Mouse (Mus musculus) heart, embryonic 12.5 days (tissue): ENCODE measurements at regions not wholly inside any gene's neighbourhood (a gene's known extent, or its start where the extent isn't known, plus 50 kb on each side); places are given as distances from the start of the nearest gene placed in this dataset.

Source experiments
- ATAC-seq: fragments of 200-750 bp; cut with Nextera tagmentation; 2 replicates; pipeline ENCODE4 v1.8.0; 2017; ENCODE audit warnings: moderate TSS enrichment, moderate library complexity; ENCODE audit not compliant: insufficient number of reproducible peaks, low FRiP score
- H3K27ac ChIP-seq: fragments of 300-500 bp; sonication (generic); 2 replicates; pipeline ENCODE4 v1.5.1; 2016; ENCODE audit warnings: mild to moderate bottlenecking, moderate library complexity; ENCODE audit not compliant: poor library complexity, severe bottlenecking
- H3K27me3 ChIP-seq: fragments of 300-500 bp; sonication (generic); replicated peaks from 2 replicates; pipeline ENCODE4 v1.6.1; 2016; ENCODE audit warnings: mild to moderate bottlenecking, moderate library complexity
- H3K36me3 ChIP-seq: fragments of 300-500 bp; sonication (generic); 2 replicates; pipeline ENCODE4 v1.6.1; 2016; ENCODE audit warnings: mild to moderate bottlenecking, moderate library complexity
- H3K4me1 ChIP-seq: fragments of 300-500 bp; sonication (generic); replicated peaks from 2 replicates; pipeline ENCODE4 v1.6.1; 2016; ENCODE audit warnings: mild to moderate bottlenecking
- H3K4me2 ChIP-seq: fragments of 300-500 bp; sonication (generic); 2 replicates; pipeline ENCODE4 v1.6.1; 2016; ENCODE audit warnings: mild to moderate bottlenecking, moderate library complexity
- H3K4me3 ChIP-seq: fragments of 300-500 bp; sonication (generic); 2 replicates; pipeline ENCODE4 v1.5.1; 2016; ENCODE audit warnings: mild to moderate bottlenecking
- H3K9ac ChIP-seq: fragments of 300-500 bp; sonication (generic); 2 replicates; pipeline ENCODE4 v1.6.1; 2016; ENCODE audit warnings: mild to moderate bottlenecking, moderate library complexity
- H3K9me3 ChIP-seq: fragments of 300-500 bp; sonication (generic); replicated peaks from 2 replicates; pipeline ENCODE4 v1.6.1; 2016; ENCODE audit warnings: mild to moderate bottlenecking, moderate library complexity
- WGBS: fragments of 180-500 bp; shearing (Covaris S2); methylation state at CpG from one replicate; pipeline ENCODE4 v1.1.7; 2016; 5-methylcytosine and 5-hydroxymethylcytosine counted together

DNA sequence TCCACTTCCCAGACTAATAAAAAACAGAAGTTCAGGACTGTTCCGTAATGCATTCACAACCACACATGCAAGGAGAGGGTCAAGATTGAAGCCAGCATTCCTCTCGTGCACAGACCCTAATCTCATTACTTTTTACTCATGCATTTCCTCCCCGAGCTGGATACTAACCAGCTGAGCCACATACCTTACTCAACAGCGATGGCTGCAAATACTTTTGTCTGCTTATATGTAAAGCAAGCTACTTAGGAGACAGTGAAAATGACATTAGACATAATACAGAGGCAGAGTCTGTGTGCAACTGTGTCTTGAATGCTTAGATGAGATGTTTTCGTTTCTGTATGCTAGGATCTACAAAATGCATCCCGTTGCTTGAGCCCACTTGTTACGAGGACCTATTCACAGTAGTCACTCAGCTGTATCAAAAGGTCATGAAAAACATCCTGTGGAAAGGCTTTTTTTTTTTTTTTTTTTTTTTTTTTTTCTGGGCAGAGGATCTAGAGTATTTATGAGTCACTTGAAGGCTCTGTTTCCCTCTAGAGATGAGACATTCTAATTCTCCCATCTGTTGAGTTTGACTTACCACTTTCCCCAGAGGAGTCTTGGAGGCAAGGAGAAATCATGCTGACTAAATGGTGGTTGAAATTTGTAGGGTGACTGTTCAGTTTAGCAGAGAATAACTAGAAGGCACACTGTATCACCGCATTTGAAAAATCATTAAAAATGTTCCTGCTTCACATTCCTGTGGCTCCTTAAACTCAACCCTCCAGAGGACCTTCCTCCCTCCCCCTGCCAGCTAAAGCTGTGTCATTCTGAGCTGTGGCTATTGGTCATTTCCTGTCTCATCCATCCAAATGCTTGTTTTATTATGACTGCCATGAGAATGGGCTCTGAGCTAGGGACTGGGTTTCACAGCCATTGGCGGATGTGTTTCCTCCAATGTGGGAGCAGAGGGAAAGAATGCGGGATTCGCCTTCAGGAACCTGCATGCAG lies 1364.1 kb upstream of the A1bg start:
- ATAC-seq: peak; percentile 66; the same call in 1 of the 2 replicates
- Histone ChIP-seq H3K4me1 (peaks cover 18% of the 10 kb centered on the region), H3K9ac (no peak overlapping the region), H3K27ac (peak overlapping the region; percentile 47; the same call in 1 of the 2 replicates), H3K4me3 (no peak overlapping the region), H3K36me3 (no peaks in the 10 kb centered on the region), H3K27me3 (no peaks in the 10 kb centered on the region), H3K4me2 (no peak overlapping the region), H3K9me3 (no peaks in the 10 kb centered on the region)
- 48% methylated on average over 11 of the region's 11 CpGs for WGBS

- H3K4me3 ChIP-seq: no peak overlapping the region
- H3K36me3 ChIP-seq: no peaks in the 10 kb centered on the region
- no peak overlapping the region for H3K27ac ChIP-seq
- H3K4me2 ChIP-seq: no peak overlapping the region
- H3K9ac ChIP-seq: no peak overlapping the region
- 92% methylated on average over 7 of the region's 7 CpGs for WGBS
- peaks cover 18% of the 10 kb centered on the region for H3K4me1 ChIP-seq
- ATAC-seq: no peak
- H3K9me3 ChIP-seq: 0 out of 2 replicates have a peak, but pooled peaks cover 3% of the 10 kb centered on the region
- H3K27me3 ChIP-seq: no peaks in the 10 kb centered on the region
Measured at GRCm38 (mm10) chr15:62284606-62285531, 1362.1 kb upstream of the A1bg start.

GRCm38 (mm10) chr15:62283661-62284429 lies 1361.0 kb upstream of the A1bg start:
- H3K4me2 ChIP-seq: no peak overlapping the region
- peaks cover 18% of the 10 kb centered on the region for H3K4me1 ChIP-seq
- no peak overlapping the region for H3K9ac ChIP-seq
- H3K36me3 ChIP-seq: no peaks in the 10 kb centered on the region
- WGBS: 60% methylated on average over 6 of the region's 6 CpGs
- no peak overlapping the region for H3K27ac ChIP-seq
- H3K4me3 ChIP-seq: no peak overlapping the region
- H3K27me3 ChIP-seq: no peaks in the 10 kb centered on the region
- no peak for ATAC-seq
- 0 out of 2 replicates have a peak, but pooled peaks cover 3% of the 10 kb centered on the region for H3K9me3 ChIP-seq

DNA sequence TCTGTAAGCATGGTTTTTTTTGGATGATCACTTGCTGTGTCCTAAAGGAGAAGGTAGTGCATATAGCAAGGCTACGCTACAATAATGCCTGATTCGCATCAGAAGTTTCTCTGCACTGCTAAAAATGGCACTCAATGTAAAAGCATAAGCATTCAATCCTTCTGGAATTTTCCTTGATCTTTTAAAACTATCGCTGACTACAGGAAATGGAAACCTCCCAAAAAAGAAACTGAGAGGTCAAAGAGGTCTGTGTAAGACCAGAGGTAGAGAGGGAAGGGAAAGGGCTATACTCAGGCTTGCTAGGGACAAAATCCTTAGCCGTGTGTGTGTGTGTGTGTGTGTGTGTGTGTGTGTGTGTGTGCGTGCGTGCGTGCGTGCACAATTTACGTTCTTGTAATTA lies 1359.8 kb upstream of the A1bg start:
- H3K9me3 ChIP-seq: 0 out of 2 replicates have a peak, but pooled peaks cover 3% of the 10 kb centered on the region
- H3K27me3 ChIP-seq: no peaks in the 10 kb centered on the region
- no peak overlapping the region for H3K4me2 ChIP-seq
- ATAC-seq: no peak
- no peak overlapping the region for H3K27ac ChIP-seq
- WGBS: 71% methylated on average over 9 of the region's 9 CpGs
- no peaks in the 10 kb centered on the region for H3K36me3 ChIP-seq
- H3K4me3 ChIP-seq: no peak overlapping the region
- H3K4me1 ChIP-seq: peaks cover 18% of the 10 kb centered on the region
- H3K9ac ChIP-seq: 0 out of 2 replicates have a peak overlapping the region, but pooled peaks have one; percentile 10

GRCm38 (mm10) chr15:62282116-62282515 lies 1359.3 kb upstream of the A1bg start:
- Histone ChIP-seq H3K4me3 (no peak overlapping the region), H3K4me1 (peaks cover 15% of the 10 kb centered on the region), H3K27me3 (no peaks in the 10 kb centered on the region), H3K27ac (no peak overlapping the region), H3K4me2 (no peak overlapping the region), H3K9me3 (0 out of 2 replicates have a peak, but pooled peaks cover 3% of the 10 kb centered on the region), H3K36me3 (no peaks in the 10 kb centered on the region), H3K9ac (no peak overlapping the region)
- ATAC-seq: no peak
- WGBS: 66% methylated on average over 1 of the region's 1 CpGs

- WGBS: 90% methylated on average over 2 of the region's 2 CpGs
- H3K27ac ChIP-seq: no peak overlapping the region
Measured at GRCm38 (mm10) chr15:62279526-62279925, 1356.7 kb upstream of the A1bg start.

DNA sequence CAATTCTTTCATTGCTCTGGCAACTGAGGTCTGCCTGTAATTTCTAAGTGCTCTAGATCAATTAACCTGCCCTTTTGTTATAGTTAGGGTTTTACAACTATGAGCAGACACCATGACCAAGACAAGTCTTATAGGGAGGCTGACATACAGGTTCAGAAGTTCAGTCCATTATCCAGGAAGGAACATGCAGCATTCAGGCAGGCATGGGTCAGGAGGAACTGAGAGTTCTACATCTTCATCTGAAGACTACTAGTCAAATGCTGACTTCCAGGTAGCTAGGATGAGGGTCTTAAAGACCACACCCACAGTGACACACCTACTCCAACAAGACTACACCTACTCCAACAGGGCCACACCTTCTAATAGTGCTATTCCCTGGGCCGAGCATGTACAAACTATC lies 1352.0 kb upstream of the A1bg start:
- Histone ChIP-seq H3K9ac (no peak overlapping the region), H3K4me3 (no peak overlapping the region), H3K27me3 (0 out of 2 replicates have a peak, but pooled peaks cover 3% of the 10 kb centered on the region), H3K4me1 (no peaks in the 10 kb centered on the region), H3K9me3 (no peaks in the 10 kb centered on the region), H3K27ac (no peak overlapping the region), H3K4me2 (no peak overlapping the region), H3K36me3 (no peaks in the 10 kb centered on the region)
- 91% methylated on average over 1 of the region's 1 CpGs for WGBS
- ATAC-seq: no peak

More at GRCm38 (mm10) chr15:62279526-62279925, 1356.7 kb upstream of the A1bg start:
- H3K4me1 ChIP-seq: peaks cover 10% of the 10 kb centered on the region; the same call in 1 of the 2 replicates
- H3K9me3 ChIP-seq: 0 out of 2 replicates have a peak, but pooled peaks cover 3% of the 10 kb centered on the region
- H3K4me3 ChIP-seq: no peak overlapping the region
- H3K9ac ChIP-seq: no peak overlapping the region
- H3K36me3 ChIP-seq: no peaks in the 10 kb centered on the region
- no peak for ATAC-seq
- no peak overlapping the region for H3K4me2 ChIP-seq
- H3K27me3 ChIP-seq: 0 out of 2 replicates have a peak, but pooled peaks cover 3% of the 10 kb centered on the region

DNA sequence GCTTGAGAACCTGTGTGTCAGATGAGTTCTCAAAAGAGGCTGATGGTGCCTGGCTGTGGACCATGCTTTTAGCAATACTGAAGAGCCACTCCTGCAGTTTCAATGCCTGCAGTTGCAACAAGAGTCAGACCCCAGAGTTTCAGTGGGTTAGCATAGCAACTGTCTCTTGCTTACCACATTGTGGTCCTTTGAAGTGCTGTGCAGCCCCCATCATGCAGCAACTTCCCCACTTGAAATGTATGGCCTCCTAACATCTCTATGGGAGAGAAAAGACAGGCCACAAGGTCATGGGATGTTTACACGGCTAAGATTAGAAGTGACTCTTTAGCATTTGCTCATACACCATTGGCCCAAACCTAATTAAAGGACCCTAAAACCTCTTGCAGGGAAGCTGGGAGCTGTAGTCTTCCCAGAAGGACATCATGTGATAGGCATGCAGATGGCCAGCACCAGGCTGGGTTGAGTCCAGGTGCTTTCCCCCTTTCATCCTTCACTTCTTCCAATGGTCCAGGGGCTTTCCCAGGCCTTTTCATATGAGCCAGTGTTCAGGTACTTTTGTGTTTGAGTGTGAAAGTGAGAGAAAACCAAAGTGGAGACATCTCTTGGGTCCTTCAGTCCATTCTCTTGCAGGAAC lies 1351.2 kb upstream of the A1bg start:
- ATAC-seq: no peak
- no peak overlapping the region for H3K27ac ChIP-seq
- H3K9me3 ChIP-seq: no peaks in the 10 kb centered on the region
- 0 out of 2 replicates have a peak, but pooled peaks cover 3% of the 10 kb centered on the region for H3K27me3 ChIP-seq
- H3K9ac ChIP-seq: no peak overlapping the region
- H3K36me3 ChIP-seq: no peaks in the 10 kb centered on the region
- H3K4me3 ChIP-seq: no peak overlapping the region
- H3K4me2 ChIP-seq: no peak overlapping the region
- WGBS: 74% methylated on average over 1 of the region's 1 CpGs
- H3K4me1 ChIP-seq: no peaks in the 10 kb centered on the region

GRCm38 (mm10) chr15:62272755-62273154 lies 1349.9 kb upstream of the A1bg start:
- Histone ChIP-seq H3K27ac (no peak overlapping the region), H3K9me3 (no peaks in the 10 kb centered on the region), H3K27me3 (0 out of 2 replicates have a peak, but pooled peaks cover 3% of the 10 kb centered on the region), H3K4me2 (no peak overlapping the region), H3K4me1 (no peaks in the 10 kb centered on the region), H3K9ac (no peak overlapping the region), H3K4me3 (no peak overlapping the region), H3K36me3 (no peaks in the 10 kb centered on the region)
- no peak for ATAC-seq
- WGBS: 80% methylated on average over 2 of the region's 2 CpGs

DNA sequence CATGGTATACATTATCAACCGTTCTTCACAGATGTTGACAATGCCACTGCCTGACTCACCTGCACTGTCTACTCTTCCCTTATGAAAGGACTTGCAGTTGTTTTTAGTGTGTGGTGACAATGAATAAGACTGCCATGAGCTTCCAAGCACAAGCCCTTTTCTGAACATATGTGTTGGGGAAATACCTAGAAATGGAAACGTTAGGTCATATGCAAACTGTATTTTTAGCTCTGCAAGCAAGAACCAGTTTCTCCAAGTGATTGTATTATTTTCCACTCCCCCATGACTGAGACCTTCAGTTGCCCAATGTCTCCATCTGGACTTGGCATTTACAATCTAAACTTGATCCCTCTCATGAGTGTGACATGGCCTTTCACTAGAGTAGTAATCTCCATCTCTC lies 1348.6 kb upstream of the A1bg start:
- Histone ChIP-seq H3K4me2 (no peak overlapping the region), H3K4me1 (no peaks in the 10 kb centered on the region), H3K36me3 (no peaks in the 10 kb centered on the region), H3K9ac (no peak overlapping the region), H3K4me3 (no peak overlapping the region), H3K27me3 (0 out of 2 replicates have a peak, but pooled peaks cover 3% of the 10 kb centered on the region), H3K9me3 (no peaks in the 10 kb centered on the region), H3K27ac (no peak overlapping the region)
- WGBS: 81% methylated on average over 2 of the region's 2 CpGs
- ATAC-seq: no peak
